Mouse (Mus musculus) cerebellum, postnatal 14 days (tissue): ENCODE results near the gene Gper1.
A peak's percentile ranks its signal among the peaks of the same experiment; 100 is the strongest.

Experiments
- DNase-seq, 2 experiments: peaks; one replicate each; pipeline ENCODE4 v3.0.0; 2021; ENCODE audit warnings: mixed read lengths in 2 of 2

The Gper1 gene

GRCm38 (mm10) chr5:139413545-139413944, 9.4 kb upstream of the Gper1 start:
- no peak for DNase-seq

DNA sequence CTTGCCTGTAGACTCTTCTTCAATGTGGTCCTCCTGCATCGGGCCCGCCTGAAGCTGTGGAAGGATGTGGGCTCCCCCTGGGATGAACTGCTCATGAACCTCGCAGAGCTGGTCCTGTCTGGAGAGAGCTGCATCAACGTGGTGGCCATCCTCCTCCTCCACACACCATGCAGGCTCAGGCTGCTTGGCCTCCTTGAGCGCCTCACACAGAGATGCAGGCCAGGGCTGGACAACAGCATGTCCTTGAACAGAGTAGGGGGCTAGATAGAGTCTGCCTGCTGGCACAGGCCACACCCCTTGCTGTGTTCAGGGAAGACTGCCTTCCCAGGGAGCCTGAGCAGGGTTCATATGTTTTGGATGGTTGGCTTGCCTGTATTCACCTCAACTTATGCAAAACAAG, 8.0 kb upstream of the Gper1 start:
- DNase-seq: no peak

- peak in 1 of 2 experiments; percentile 75 for DNase-seq
Observed at GRCm38 (mm10) chr5:139416942-139417341, 6.0 kb upstream of the Gper1 start.

- DNase-seq: peak in 1 of 2 experiments; percentile 62
Observed at GRCm38 (mm10) chr5:139417480-139417879, 5.5 kb upstream of the Gper1 start.

DNA sequence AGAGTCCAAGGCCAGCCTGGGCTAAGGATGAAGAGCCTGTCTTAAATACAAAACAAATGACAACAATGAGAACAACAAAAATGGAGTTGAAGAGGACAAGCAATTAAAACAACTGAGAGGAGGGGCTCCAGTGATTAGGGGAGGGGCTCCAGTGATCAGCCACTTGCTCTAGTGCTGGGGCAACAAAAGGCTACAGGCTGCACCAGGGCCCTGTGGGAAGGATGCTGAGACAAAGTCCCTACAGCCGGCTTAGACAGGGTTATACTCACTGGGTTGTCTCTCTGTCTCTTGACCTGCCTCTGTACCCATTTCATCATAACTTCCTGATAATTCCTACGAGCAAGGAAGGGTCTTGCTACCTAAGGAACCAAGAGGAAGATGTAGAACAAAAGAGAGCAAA, 4.8 kb upstream of the Gper1 start:
- no peak for DNase-seq

GRCm38 (mm10) chr5:139418633-139419032, 4.3 kb upstream of the Gper1 start:
- no peak for DNase-seq

GRCm38 (mm10) chr5:139425198-139425597, 2.2 kb downstream of the Gper1 start:
- DNase-seq: no peak

GRCm38 (mm10) chr5:139427001-139427400, 4.0 kb downstream of the Gper1 start:
- no peak for DNase-seq

- DNase-seq: peak; percentile 80 to 83
Observed at GRCm38 (mm10) chr5:139427989-139428388, 5.0 kb downstream of the Gper1 start.

DNA sequence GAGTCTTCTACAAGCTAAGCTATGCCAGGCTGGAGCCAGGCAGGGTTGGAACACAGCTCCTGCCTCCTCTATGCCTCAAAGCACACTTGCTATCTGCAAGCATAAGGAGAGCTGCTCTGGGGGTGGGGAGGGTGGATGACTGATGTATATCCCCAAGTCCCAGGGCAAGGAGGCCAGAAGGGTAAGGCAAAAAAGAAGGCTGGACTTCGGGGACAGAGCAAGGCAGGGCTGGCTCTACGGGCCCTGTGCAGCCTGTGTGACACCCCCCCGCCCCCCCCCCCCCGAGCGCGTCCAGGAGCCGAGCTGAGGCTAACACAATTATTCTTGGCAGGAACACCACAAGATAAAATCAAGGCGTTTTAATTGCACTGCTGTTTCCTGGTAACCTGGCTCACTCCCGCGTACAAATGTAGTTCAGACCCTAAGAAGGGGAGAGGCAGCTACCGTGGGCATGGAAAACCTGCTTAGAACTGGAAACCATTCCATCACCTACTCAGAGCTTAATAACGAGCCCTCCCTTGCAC, 6.9 kb downstream of the Gper1 start:
- no peak for DNase-seq

- DNase-seq: no peak
Observed at GRCm38 (mm10) chr5:139432333-139432732, 9.4 kb downstream of the Gper1 start.

GRCm38 (mm10) chr5:139432747-139433508, 10.0 kb downstream of the Gper1 start:
- no peak for DNase-seq

DNA sequence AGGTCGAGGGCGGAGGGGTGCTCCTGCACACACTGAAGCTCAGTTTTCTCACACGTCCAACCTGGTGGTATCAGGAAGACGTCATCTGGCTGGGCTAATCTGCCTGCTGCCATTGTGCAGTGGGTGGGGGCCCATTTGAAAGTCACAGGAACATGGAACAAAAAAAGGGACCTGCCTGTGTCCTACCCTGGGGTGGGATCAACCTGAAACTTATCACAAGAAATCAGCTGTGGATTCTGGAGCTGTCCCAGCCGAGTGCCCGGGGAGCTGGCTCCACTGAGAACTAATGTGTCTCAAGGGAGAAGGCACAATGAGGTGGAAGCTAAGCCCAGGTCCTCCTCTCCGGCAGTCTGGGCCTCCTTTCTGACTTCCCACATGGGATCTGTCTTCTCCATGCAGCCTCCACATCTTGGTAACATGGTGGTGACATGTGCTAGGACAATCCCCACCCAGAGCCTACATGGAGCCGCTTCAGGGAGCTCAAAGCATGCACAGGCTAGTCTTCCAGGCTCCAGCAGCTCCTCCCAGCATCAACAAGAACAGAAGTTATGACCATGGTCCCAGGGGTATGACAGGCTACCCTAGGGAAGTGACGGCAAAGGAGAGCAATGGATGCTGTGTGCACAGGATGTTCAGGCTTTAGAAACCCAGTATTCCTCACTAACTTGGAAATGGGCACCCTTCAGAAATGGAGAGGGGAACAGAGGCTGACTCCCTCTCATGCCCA, 11.1 kb downstream of the Gper1 start:
- no peak for DNase-seq

DNA sequence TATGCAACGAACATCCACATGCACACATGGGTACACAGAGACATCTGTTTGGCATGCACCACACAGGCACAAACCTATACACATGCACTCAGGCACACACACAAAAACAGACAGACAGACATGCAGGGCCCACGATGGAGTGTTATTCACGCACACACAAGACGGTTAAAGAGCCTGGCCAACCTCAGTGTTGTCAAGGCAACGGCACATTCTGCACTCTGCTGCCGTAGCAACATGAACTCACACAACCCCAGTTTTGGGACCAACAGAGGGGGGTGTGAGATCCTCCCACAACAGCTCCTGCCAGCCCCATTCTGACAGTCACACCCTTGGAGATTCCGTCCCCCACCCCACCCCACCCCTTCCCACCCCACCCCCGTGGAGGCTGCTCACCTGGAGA, 12.0 kb downstream of the Gper1 start:
- peak in 1 of 2 experiments; percentile 54 for DNase-seq

DNA sequence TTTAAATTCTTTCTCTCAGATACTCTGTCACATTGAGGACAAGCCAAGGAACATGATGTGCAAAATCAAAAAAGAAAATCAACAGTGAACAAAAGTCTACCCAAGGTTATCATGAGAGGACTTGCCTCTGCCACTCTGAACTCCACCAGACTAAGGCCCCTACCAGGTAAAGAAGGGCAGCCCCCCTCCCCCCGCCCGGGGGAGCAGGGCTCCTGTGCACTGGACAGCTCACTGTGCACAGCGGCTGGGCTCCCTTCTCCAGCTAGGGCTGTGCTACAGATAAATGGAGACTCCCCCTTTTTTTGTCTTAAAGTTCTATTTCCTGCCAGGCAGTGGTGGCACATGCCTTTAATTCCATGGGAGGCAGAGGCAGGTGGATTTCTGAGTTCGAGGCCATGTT, 14.8 kb downstream of the Gper1 start:
- no peak for DNase-seq

DNA sequence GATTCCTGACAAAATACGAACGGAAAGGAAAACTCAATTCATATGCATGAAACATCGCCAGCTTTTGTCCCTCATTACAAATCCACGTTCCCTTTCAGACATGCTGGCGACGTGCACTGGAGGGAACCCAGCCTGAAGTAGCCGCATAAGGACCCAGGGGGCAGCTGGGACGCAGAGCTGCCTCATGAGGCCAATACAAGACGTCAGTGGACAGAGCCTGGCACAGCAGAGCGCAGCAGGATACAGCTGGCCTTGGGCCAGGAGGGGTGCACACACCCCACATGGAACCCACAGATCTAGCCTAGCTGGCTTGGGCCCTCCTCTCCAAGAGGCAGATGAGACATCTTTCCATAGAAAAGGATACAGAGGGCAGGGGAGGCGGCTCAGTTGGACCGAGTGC, 15.5 kb downstream of the Gper1 start:
- no peak for DNase-seq

- DNase-seq: peak; percentile 62 to 63
Observed at GRCm38 (mm10) chr5:139440451-139440850, 17.5 kb downstream of the Gper1 start.

- peak in 1 of 2 experiments; percentile 72 for DNase-seq
Observed at GRCm38 (mm10) chr5:139440926-139441725, 18.2 kb downstream of the Gper1 start.

DNA sequence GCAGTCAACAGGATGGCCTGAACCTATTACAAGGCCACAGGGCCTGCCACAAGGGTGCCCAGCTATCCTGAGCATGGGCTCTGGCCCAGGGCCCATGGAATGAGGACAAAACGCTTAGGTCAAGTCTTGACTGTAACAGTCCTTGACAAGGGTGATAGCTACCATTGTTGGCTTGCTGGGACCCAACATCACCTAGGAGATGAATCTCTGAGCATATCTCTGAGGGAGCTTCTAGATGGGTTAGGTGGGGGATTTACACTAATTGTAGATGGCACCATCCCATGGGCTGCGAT, 18.7 kb downstream of the Gper1 start:
- DNase-seq: no peak

GRCm38 (mm10) chr5:139442428-139442827, 19.5 kb downstream of the Gper1 start:
- DNase-seq: peak in 1 of 2 experiments; percentile 54

DNA sequence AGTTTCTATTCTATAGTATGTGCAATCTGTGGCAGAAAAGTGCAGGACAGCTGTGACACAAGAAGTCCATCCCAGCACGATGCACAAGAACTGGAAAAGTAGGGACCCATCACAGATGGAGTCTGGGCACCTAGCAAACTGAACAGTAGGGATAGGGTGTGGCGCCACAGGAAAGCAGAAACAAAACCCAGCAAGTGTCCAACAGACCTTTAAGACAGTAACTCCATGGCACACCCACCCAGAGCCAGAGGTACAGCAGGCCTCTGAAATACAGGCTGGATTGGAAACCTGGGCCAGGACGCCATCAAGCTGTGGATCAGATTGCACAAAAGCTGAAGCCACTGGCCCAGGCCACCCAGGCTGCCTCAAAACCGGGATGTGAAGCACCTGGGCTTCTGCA, 20.0 kb downstream of the Gper1 start:
- no peak for DNase-seq

DNA sequence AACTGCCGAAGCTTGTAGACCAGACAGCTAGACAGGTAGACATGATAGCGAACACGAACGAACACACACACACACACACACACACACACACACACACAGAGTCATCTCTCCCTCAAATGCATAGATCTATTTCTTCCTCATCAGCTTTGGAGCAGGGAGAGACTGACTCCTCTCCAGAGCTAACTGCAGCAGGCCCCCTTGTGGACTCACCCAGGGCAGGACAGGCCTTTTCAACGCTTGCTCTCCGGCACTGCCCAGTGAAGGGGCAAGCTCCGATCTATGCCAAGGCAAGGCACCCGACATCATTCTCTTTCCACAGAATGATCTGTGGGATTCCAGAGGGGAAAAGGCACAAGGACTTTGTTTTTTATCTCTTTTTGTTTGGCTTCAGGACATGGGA, 22.3 kb downstream of the Gper1 start:
- peak in 1 of 2 experiments; percentile 55 for DNase-seq

- DNase-seq: peak in 1 of 2 experiments; percentile 56
Observed at GRCm38 (mm10) chr5:139448025-139448424, 25.1 kb downstream of the Gper1 start.
